Mouse (Mus musculus): ENCODE results near the gene Naa50. TPM values are rescaled to one million over a fixed set of nuclear protein-coding genes. Genes with fewer than 3 reads are reported as not detected.

Naa50 gene
- polyA plus RNA-seq, 1 experiment, result 5.2 TPM

DNA sequence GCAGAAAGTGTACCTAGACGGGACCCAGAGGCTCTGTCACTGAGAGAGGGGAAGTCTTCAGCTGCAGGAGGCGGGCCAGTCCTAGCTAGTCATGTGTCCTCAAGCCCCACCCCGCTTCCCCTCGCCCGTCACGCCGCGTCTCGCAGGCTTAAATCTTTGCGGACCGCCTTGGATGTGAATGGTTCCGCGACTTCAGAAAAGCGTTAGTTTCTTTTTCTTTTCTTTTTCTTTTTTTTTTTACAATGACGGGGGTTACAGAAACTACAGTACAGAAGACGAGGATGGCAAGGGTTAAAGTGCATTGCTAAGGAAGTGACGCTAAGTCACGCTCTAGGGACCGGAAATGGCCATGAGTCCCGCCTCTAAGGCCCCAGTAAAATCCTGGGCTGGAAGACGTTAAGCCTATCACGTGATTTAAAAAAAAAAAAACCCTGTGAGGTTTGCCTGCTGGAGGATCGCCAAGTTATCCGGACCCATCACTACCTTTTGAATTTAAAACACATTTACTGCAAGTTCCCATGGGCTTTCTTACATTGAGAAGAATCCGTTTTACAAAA, 573 bp upstream of the Naa50 start:
- under 1% methylated on average over 25 of the region's 25 CpGs for WGBS
- DNase-seq (ENCODE audit: low read depth, low spot score), result peak; percentile 74

DNA sequence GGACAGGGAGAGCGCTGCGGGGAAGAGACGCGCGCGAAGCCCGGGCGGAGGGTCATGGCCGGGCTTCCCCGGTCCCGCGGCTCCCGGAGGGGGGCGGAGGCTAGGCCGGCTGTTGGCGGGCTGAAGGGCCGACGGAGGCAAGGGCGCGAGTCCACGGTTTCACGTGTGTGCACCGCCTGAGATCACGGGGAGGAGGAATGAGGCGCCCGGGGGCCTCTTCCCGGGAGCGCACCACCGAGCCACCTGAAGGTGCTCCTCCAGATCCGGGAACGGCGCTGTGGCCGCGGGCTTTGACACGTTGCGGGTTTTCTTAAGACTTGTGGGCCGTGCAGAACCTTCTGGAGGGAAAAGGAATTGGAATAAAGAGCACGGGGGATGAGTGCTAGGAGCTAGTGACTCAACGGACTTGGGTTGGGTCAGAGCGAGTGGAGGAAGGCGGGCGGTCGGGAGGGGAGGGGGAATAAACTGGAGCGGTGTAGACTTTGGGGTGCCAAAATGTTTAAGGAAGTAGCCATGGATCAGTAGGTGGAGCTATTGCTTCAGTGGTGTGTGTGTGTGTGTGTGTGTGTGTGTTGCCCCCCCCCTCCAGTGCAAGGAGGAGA, 657 bp downstream of the Naa50 start:
- 1% methylated on average over 44 of the region's 44 CpGs for WGBS
- DNase-seq (ENCODE audit: low read depth, low spot score), result peak; percentile 62

DNA sequence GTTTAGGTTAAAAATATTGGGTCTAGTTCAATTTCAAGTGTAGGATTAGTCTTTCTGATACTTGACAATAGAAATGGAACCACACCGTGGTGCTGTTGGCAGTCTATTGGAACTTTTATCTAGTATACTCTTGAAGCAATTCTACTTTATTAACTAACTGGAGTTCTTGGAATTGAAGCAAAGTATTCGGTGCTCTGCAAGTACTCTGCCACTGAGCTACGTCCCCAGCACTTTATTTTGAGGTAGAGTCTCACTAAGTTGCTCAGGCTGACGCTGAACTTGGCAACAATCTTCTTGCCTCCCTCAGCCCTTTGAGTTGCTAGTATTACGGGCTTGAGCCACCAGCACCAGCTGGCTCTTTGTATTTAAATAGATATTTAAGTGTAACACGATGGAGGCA, 1.9 kb downstream of the Naa50 start:
- WGBS, result 6% methylated on average over 6 of the region's 6 CpGs
- no peak for DNase-seq (ENCODE audit: low read depth, low spot score)

- no peak for DNase-seq (ENCODE audit: low read depth, low spot score)
- 93% methylated on average over 1 of the region's 1 CpGs for WGBS
Observed at GRCm38 (mm10) chr16:44149002-44149767, 9.6 kb downstream of the Naa50 start.

GRCm38 (mm10) chr16:44154497-44155057, 14.9 kb downstream of the Naa50 start:
- 72% methylated on average over 6 of the region's 6 CpGs for WGBS
- no peak for DNase-seq (ENCODE audit: low read depth, low spot score)

DNA sequence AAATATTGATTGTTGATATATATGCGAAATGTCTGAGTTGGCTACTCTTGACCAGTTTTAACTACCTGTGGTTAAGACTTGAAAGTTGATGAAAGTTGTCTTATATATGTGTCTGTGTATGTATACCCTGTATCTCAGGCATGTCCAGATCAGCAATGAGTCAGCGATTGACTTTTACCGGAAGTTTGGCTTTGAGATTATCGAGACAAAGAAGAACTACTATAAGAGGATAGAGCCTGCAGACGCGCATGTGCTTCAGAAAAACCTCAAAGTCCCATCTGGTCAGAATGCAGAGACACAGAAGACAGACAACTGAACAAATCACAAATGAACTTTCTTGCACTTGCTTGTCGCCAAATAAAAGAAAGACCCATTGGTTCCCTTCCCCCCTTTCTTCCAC, 19.7 kb downstream of the Naa50 start:
- no peak for DNase-seq (ENCODE audit: low read depth, low spot score)
- WGBS, result 88% methylated on average over 7 of the region's 7 CpGs

GRCm38 (mm10) chr16:44163831-44164230, 24.2 kb downstream of the Naa50 start:
- no peak for DNase-seq (ENCODE audit: low read depth, low spot score)
- WGBS, result 84% methylated on average over 2 of the region's 2 CpGs

DNA sequence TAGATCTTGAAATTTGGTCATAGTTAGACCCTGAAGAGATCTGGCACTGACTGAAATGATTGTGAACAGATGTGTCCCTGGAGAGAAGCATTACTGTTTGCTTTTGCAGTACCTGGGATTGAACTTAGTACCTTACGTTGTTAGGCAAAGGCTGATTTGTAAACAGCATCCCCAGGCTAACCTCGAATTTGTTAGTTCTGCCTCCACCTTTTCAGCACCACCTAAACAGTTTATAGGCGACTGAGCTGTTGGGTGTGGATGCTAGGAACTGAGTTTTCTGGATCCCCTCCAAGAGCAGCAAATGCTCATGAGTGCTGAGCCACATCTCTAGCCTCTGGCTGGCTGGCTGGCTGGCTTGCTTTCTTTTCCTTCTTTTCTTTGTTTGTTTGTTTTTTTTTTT, 25.6 kb downstream of the Naa50 start:
- DNase-seq (ENCODE audit: low read depth, low spot score), result no peak
- 13% methylated on average over 3 of the region's 3 CpGs for WGBS

DNA sequence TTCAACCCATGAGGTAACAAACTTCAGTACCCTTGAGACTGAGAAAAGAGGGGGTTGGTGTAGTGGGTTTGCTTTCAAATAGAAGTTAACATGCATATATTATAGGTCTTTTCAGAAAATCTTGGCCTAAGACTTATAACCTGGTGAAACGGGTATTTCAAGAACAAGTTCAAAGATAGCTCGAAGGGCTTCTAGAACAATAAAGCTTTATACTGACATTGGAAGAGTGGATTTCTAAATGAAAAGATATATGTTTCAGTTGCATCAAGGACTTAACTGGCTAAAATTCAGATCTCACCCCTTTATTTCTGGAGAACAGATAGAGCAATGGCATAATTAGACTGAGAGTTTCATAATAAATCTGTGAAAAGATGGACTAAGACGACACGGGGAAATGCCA, 29.4 kb downstream of the Naa50 start:
- WGBS, result 30% methylated on average over 4 of the region's 4 CpGs
- DNase-seq (ENCODE audit: low read depth, low spot score), result no peak

DNA sequence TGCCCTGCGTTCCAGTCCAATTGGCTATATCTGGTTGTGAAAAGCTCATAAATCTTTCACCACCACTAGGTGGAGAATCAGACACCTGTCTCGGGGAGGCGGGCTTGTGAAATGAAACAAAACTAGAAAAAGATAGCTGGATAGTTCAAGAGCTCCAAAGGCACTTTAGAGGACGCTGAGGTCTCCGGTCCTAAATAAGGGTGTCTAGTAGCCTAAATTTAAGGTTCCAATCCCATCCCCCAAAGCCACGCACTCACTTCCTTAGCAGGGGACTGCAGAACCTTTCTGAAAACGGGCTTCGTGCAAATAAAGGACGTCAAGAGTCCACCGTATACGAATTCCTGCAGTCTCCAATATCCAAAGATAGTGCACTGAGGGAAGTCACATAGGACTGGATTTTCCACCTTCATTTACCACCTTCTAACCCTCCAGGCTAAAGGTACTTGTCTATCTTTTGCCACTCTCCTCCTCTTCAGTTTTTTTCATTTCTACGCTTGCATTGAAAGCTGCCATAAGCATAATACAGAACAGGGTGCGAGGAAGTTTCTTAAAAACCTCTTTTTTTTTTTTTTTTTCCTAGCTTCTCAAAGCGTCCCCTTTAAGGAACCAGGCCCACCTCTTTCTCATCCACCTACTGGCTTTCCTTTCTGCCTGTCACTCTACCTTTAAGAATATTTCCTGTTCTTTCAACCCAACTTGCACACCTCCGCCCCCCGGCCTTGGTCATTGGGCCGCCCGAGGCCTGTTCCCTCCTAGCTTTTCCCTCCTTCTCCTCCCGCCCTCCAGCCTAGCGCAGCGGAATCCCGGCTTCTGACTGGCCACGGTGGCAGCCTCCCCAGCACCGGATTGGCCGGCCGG, 32.9 kb downstream of the Naa50 start:
- WGBS, result under 1% methylated on average over 26 of the region's 26 CpGs
- peak; percentile 95 for DNase-seq (ENCODE audit: low read depth, low spot score)

- DNase-seq (ENCODE audit: low read depth, low spot score), result no peak
- 1% methylated on average over 71 of the region's 77 CpGs for WGBS
Observed at GRCm38 (mm10) chr16:44173155-44173941, 33.7 kb downstream of the Naa50 start, which contains the start of gene Usf3. Gene Usf3 (plus strand): TSS chr16:44173246.

DNA sequence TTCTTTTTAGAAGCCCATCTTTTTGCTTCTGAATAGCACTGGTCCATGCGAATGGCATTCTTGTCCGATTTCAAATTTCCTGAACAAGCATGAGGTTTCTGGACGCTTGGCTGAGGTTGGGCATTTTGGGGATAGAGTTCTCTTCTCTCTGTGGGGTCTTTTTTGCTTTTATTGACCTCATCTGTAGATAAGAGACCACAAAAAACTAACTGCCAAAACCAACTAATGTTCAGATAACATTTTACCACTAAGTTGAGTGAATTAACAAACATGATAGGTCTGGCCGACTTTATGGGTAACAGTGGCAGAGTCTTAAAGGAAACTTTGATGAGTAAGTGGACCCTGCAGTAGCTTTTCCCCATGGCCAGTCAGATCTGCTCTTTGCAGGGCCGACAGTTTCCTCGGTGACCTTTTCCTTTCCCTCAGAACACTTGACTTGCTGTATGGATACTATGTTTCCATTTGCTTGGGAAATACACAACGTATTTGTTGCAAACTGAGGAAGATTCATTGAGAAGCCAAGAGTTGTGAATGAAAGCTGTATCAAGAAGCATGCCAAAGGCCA, 34.4 kb downstream of the Naa50 start:
- DNase-seq (ENCODE audit: low read depth, low spot score), result no peak
- 2% methylated on average over 7 of the region's 7 CpGs for WGBS

DNA sequence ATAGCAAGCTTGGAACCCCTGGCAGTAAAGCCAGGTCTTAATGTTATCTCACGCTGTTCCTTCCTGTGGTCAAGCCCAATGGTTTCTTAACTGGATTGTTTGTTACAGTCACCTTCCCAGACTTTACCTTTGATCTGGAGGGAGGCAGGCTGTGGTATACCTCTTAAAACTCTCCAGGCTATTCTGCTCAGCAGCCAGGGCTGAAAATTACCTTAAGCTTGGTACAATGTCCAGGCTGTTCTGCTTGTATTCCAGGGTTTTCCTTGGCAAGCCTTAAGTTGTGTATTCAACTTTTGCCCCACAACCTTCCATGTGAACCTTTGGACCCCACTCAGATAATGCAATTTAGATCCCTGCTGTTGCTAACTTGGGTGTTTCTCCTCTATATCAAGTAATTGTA, 35.4 kb downstream of the Naa50 start:
- DNase-seq (ENCODE audit: low read depth, low spot score), result no peak
- 17% methylated on average over 1 of the region's 1 CpGs for WGBS

DNA sequence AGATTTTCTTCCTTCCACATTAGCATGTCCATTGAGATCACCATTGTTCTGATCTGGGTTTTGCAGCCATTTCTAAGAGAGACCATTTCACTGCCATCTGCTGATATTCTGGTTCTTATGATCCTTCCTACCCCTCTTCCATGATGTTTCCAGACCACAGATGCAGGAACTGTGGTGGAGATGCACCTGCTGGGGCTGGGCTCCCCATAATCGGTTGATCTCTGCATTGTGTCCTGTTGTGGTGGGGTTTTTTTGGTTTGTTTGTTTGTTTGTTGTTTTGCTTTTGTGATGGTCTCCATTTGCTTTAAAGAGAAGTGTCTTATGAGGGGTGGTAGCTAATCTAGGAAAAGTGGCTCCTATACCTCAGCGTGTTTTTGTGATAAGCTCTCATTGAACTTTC, 36.9 kb downstream of the Naa50 start:
- 95% methylated on average over 2 of the region's 2 CpGs for WGBS
- DNase-seq (ENCODE audit: low read depth, low spot score), result no peak

- 31% methylated on average over 1 of the region's 1 CpGs for WGBS
Observed at GRCm38 (mm10) chr16:44178555-44178954, 38.9 kb downstream of the Naa50 start.

DNA sequence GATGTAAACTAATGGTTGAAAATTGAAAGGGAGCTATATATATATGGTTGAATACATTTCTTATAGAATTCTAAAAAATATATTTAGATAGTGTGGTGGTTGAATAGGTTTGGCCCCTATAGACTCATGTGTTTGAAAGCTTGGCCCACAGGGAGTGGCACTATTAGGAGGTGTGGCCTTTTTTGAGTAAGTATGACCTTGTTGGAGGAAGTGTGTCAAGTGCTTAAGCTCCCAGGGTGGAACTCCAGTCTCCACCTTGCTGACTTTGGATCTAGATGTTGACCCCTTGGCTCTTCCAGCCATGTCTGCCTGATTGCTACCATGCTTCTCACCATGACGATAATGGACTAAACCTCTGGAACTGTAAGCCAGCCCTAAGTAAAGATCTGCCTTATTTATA, 43.0 kb downstream of the Naa50 start:
- DNase-seq (ENCODE audit: low read depth, low spot score), result no peak
- 57% methylated on average over 1 of the region's 1 CpGs for WGBS

More at GRCm38 (mm10) chr16:44178555-44178954, 38.9 kb downstream of the Naa50 start:
- DNase-seq (ENCODE audit: low read depth, low spot score), result no peak

GRCm38 (mm10) chr16:44184769-44185168, 45.1 kb downstream of the Naa50 start:
- DNase-seq (ENCODE audit: low read depth, low spot score), result no peak
- 35% methylated on average over 3 of the region's 3 CpGs for WGBS

DNA sequence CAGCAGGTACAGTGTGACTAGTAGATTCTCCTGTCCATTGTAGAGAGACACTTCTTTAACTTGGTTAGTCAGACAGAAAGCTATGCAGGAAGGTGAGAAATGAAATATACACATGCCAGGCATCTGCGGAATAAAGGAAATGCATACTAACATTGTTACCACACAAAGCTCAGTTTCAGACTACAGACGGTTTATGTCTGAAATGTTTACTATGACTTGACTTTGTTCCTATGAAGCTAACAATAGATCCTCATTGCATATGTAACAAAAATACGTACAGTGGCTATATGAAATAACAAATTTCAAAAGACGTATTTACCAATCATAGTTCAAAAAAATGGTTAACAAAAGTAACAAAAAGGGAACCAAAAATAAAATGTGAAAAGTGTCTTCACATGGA, 47.5 kb downstream of the Naa50 start:
- no peak for DNase-seq (ENCODE audit: low read depth, low spot score)
- 86% methylated on average over 4 of the region's 4 CpGs for WGBS

DNA sequence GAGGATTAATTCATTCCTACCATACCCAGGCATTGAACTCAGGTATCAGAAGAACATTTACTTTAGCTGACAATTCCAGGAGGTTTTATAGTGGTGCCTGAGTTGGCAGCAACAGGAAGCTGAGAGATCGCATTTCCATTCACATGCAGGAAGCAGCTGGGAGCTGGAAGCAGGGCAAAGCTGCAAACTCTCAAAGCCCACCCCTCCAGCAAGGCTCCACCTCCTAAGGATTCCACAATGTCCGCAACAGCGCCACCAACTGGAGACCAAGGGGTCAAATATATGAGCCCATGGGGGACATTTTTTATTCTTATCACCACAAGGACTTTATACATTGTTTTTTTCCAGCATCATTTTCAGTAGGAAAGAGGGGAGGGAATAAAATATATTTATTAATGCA, 49.1 kb downstream of the Naa50 start:
- 83% methylated on average over 3 of the region's 3 CpGs for WGBS
- DNase-seq (ENCODE audit: low read depth, low spot score), result no peak

Measured in large intestine, adult 2 months (tissue).